13 mouse cellular contexts compared by ENCODE assay signal in genomic region chr6:141856085-141856484, GRCm38 (mm10). TPM values are rescaled to one million over a fixed set of nuclear protein-coding genes. Genes with fewer than 3 reads are reported as not detected.
A peak's percentile ranks its signal among the peaks of the same experiment; 100 is the strongest.
DNase-seq lines count a peak whose midpoint lies in the region; ATAC-seq and TF ChIP-seq lines count a peak whose summit lies in the region.
"Had no signal": no experiment of that assay in that cellular context is flagged by ENCODE, and none has a peak within 500 bp of the region (broad histone marks: within the 10 kb centered on the region; RNA-seq: fewer than 3 reads in every experiment).

TSS of gene Slco1a4 (minus strand) at chr6:141856199.

- H3K27ac ChIP-seq in liver, adult 2 months (replicated peaks; ENCODE audit: insufficient read depth, low read depth, low read length) = peak within 1 kb of the TSS; percentile 90
- H3K27ac ChIP-seq in liver, embryonic 11.5 days (ENCODE audit: low read depth, low read length) = no peak within 1 kb of the TSS
- H3K27ac ChIP-seq in cortical plate, adult 2 months (ENCODE audit: insufficient read depth, low read length) = peak within 1 kb of the TSS; percentile 97
- H3K27ac ChIP-seq in intestine, embryonic 15.5 days = no peak within 1 kb of the TSS

- no peaks in the 10 kb centered on the region; the same call in 1 of the 2 replicates for H3K27me3 ChIP-seq in liver, adult 2 months (ENCODE audit: control insufficient read depth, insufficient read depth, low read length)
- no peaks in the 10 kb centered on the region for H3K27me3 ChIP-seq in liver, embryonic 11.5 days (replicated peaks; ENCODE audit: control insufficient read depth, insufficient read depth, low read length)
- H3K27me3 ChIP-seq in intestine, embryonic 15.5 days (replicated peaks) = no peaks in the 10 kb centered on the region
- H3K27me3 ChIP-seq: megakaryocyte, embryonic 14.5 days had no signal

- 0 out of 2 replicates have a peak, but pooled peaks cover 2% of the 10 kb centered on the region for H3K79me2 ChIP-seq in liver, adult 2 months (ENCODE audit: control insufficient read depth, insufficient read depth, low read length)

- no peak for ATAC-seq in liver, embryonic 11.5 days (replicated peaks; ENCODE audit: low FRiP score)
- no peak for ATAC-seq in intestine, embryonic 15.5 days
- ATAC-seq: intestine, postnatal 0 days had no signal

- H3K4me3 ChIP-seq in liver, adult 2 months (ENCODE audit: insufficient read depth, low read depth, low read length) = peak within 1 kb of the TSS; percentile 57
- no peak within 1 kb of the TSS for H3K4me3 ChIP-seq in liver, embryonic 11.5 days (ENCODE audit: low read depth, low read length)
- H3K4me3 ChIP-seq in cortical plate, adult 2 months (ENCODE audit: insufficient read depth, low read length) = no peak within 1 kb of the TSS
- no peak within 1 kb of the TSS for H3K4me3 ChIP-seq in intestine, embryonic 15.5 days (replicated peaks)
- H3K4me3 ChIP-seq: megakaryocyte, embryonic 14.5 days had no signal

- DNase-seq in heart, postnatal 4 days = peak; percentile 8
- DNase-seq in heart, postnatal 36 days = no peak
- DNase-seq in liver, adult 2 months (ENCODE audit: extremely low read depth, low read depth, low spot score) = peak; percentile 86
- no peak for DNase-seq in liver, embryonic 11.5 days (ENCODE audit: low spot score)
- DNase-seq in left cerebral cortex, adult 8-10 months (ENCODE audit: low spot score in 2 of 2) = no peak
- DNase-seq: cerebellum, postnatal 36 days; heart, adult 11 months; liver had no signal

- peaks cover 23% of the 10 kb centered on the region for H3K4me1 ChIP-seq in liver, adult 2 months (ENCODE audit: control insufficient read depth, insufficient read depth, low read length)
- no peaks in the 10 kb centered on the region for H3K4me1 ChIP-seq in liver, embryonic 11.5 days (replicated peaks; ENCODE audit: control insufficient read depth, insufficient read depth, low read length)
- no peaks in the 10 kb centered on the region for H3K4me1 ChIP-seq in cortical plate, adult 2 months (ENCODE audit: control insufficient read depth, insufficient read depth, low read length)
- no peaks in the 10 kb centered on the region for H3K4me1 ChIP-seq in intestine, embryonic 15.5 days (replicated peaks)
- H3K4me1 ChIP-seq: megakaryocyte, embryonic 14.5 days had no signal

- WGBS in liver, adult 2 months = 25% methylated on average over 2 of the region's 2 CpGs
- 81% methylated on average over 2 of the region's 2 CpGs for WGBS in liver, embryonic 11.5 days
- 63% methylated on average over 2 of the region's 2 CpGs for WGBS in intestine, embryonic 15.5 days

- no peak for TF ChIP-seq POLR2A in liver, adult 2 months (IDR thresholded peaks at IDR 0.05; ENCODE audit: extremely low read depth, insufficient read depth, low read length)
- peak; percentile 31; the same call in 1 of the 2 replicates for TF ChIP-seq POLR2A in cortical plate, adult 2 months (IDR thresholded peaks at IDR 0.05; ENCODE audit: extremely low read depth, insufficient read depth, low read length)

- intact Hi-C loops in heart, postnatal 36 days (cut with DNase I) = no loop called here

- H3K36me3 ChIP-seq in liver, adult 2 months (ENCODE audit: control insufficient read depth, insufficient read depth, low read length) = no peaks in the 10 kb centered on the region
- no peaks in the 10 kb centered on the region for H3K36me3 ChIP-seq in liver, embryonic 11.5 days (ENCODE audit: control insufficient read depth, insufficient read depth, low read length)
- H3K36me3 ChIP-seq in intestine, embryonic 15.5 days = no peaks in the 10 kb centered on the region

- no peaks in the 10 kb centered on the region for H3K9me3 ChIP-seq in liver, embryonic 11.5 days (ENCODE audit: control insufficient read depth, low read length)
- H3K9me3 ChIP-seq in intestine, embryonic 15.5 days = no peaks in the 10 kb centered on the region

- no peak within 1 kb of the TSS for H3K4me2 ChIP-seq in liver, embryonic 11.5 days
- no peak within 1 kb of the TSS for H3K4me2 ChIP-seq in intestine, embryonic 15.5 days (replicated peaks)

- peak within 1 kb of the TSS; percentile 69 for H3K9ac ChIP-seq in liver, adult 2 months (ENCODE audit: low read depth, low read length)
- no peak within 1 kb of the TSS for H3K9ac ChIP-seq in liver, embryonic 11.5 days (ENCODE audit: low read depth, low read length)
- H3K9ac ChIP-seq in intestine, embryonic 15.5 days = no peak within 1 kb of the TSS

- no peak for TF ChIP-seq CTCF in liver, adult 2 months (IDR thresholded peaks at IDR 0.05; ENCODE audit: low read depth, low read length)
- no peak for TF ChIP-seq CTCF in cortical plate, adult 2 months (IDR thresholded peaks at IDR 0.05; ENCODE audit: extremely low read depth, insufficient read depth, low read length)

RNA-seq across cellular contexts. Expression of gene Slco1a4, which starts in this region (rescaled TPM):
- total RNA-seq in heart, postnatal 4 days (2021) = under 1 TPM; 0.19 to 0.29 TPM
- 1 to 10 TPM; 1.0 to 1.1 TPM for total RNA-seq in heart, postnatal 36 days (2021)
- 282 and 399 TPM in 2 replicates for total RNA-seq in liver, adult 2 months (2014; rRNA removed)
- polyA plus RNA-seq in liver, adult 2 months (2012; rRNA removed) = 11.1 and 23.0 TPM in 2 replicates
- polyA plus RNA-seq in liver, embryonic 11.5 days (2014; fragmentation: Nextera tagmentation; extraction: Ambion mirVana) = not detected in 2 replicates
- polyA plus RNA-seq in cortical plate, adult 2 months (2012; rRNA removed) = 49.3 and 56.0 TPM in 2 replicates
- total RNA-seq in left cerebral cortex, adult 8-10 months (2022) = 10 to 100 TPM; 37.7 to 50.1 (median 49.1) TPM
- polyA plus RNA-seq in intestine, embryonic 15.5 days (2015; fragmentation: Nextera tagmentation; extraction: Ambion mirVana) = not detected in 2 replicates
- polyA plus RNA-seq: small intestine, adult 2 months had no signal

Comparison
In these comparisons a context has a peak if more than half of its experiments do, and no peak if none do; other contexts are left out.
1. RNA of gene Slco1a4 (total RNA-seq): 282 to 399 TPM in liver, adult 2 months and 37.7 to 50.1 TPM in left cerebral cortex, adult 8-10 months; 1.0 to 1.1 TPM in heart, postnatal 36 days and 0.19 to 0.29 TPM in heart, postnatal 4 days; every median in the first group is over 10 times any median in the second.
2. RNA of gene Slco1a4 (polyA plus RNA-seq): 49.3 to 56.0 TPM in cortical plate, adult 2 months and 11.1 to 23.0 TPM in liver, adult 2 months; not detected in intestine, embryonic 15.5 days and not detected in liver, embryonic 11.5 days; every median in the first group is over 10 times any median in the second.
3. H3K27ac ChIP-seq: peak in liver, adult 2 months (single experiment) and cortical plate, adult 2 months (single experiment); none in liver, embryonic 11.5 days (single experiment) and intestine, embryonic 15.5 days (single experiment).
4. Peak in DNase-seq in heart, postnatal 4 days; RNA of the gene not detected or under 1 TPM.